Mouse (Mus musculus): Measurements from ENCODE around the gene Sytl3. TPM values are rescaled to one million over a fixed set of nuclear protein-coding genes. Genes with fewer than 3 reads are reported as not detected.

Gene Sytl3
- polyA plus RNA-seq, 1 experiment from 2014 or later, result 0.21 TPM

DNA sequence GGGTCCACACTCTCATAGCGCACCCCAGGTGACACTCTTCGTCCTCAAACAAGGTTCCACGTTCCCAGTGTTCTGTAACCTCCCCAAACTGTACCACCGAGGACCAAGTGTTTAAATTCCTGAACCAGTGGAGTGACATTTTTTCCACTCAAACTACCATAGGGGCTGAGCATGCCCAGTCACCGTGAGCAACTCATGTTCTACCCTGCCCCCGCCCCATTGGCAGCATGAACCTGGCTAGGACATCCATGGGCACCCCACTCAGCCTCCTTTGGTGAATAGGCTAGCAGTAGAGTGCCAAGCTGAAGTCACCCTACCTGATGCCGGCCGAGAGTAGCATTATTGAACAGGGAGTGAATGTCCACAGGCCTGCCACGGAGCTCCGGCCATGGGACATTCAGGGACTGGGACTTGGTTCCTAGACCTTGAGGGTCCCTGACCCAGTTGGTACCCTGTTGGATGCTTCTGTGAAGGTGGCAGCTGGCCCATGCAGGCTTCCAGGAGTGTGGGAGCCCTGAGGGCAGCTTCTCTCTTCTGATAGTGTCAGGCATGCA lies 74.5 kb downstream of the Sytl3 start:
- no peaks in the 10 kb centered on the region for H3K4me1 ChIP-seq (ENCODE audit: insufficient read depth)
- no peak for ATAC-seq
- TF ChIP-seq EP300 (IDR thresholded peaks at IDR 0.05; ENCODE audit: low read depth), result no peak
- no peak for TF ChIP-seq CTCF (IDR thresholded peaks at IDR 0.05; ENCODE audit: low read depth)
- no peak overlapping the region for H3K9ac ChIP-seq (replicated peaks)
- WGBS (ENCODE audit: insufficient replicate concordance), result 86% methylated on average over 10 of the region's 10 CpGs
- H3K4me3 ChIP-seq (ENCODE audit: low read depth, low read length), result no peak overlapping the region
- H3K4me2 ChIP-seq (ENCODE audit: low read depth, low read length), result no peak overlapping the region
- DNase-seq, result no peak
- H3K9me3 ChIP-seq (ENCODE audit: low read length), result no peaks in the 10 kb centered on the region
- no peaks in the 10 kb centered on the region for H3K27me3 ChIP-seq (ENCODE audit: insufficient read depth, low read length)
- no peak overlapping the region for H3K27ac ChIP-seq (ENCODE audit: low read depth)
- H3K36me3 ChIP-seq (replicated peaks; ENCODE audit: insufficient read depth, low read length), result 0 out of 2 replicates have a peak, but pooled peaks cover 2% of the 10 kb centered on the region

DNA sequence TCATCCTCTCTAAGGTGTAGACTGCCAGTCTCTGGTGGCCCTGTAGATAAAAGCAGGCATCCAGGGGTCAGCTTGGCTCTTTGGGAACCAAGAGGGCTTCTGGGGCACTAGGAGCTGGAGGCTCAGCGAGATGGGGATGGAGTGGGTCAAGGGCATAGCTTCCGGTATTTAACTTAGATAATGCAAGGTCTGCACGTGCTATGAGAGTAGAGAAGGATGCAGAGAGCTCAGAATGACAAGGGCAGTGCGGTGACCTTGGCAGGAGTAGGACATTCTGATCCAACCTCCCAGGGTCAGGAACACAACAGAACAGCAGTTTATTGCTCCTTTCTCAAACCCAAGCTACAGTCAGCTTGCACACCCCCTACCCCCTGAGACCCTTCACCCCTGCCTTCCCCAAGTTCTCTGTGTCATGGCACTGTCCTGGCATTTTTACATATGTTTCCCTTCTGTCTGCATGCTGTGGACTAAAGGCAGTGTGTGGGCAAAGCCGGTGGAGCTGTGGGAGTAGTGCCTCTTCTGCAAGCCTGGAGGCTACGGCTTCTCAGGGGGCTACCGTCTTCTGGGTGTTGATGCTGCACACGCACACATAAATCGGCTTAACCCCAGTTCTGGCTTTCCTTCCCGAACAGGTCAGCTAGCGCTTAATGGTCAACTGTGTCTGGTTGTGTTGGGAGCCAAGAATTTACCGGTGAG lies 76.0 kb downstream of the Sytl3 start:
- WGBS (ENCODE audit: insufficient replicate concordance), result 87% methylated on average over 12 of the region's 12 CpGs
- H3K9ac ChIP-seq (replicated peaks), result no peak overlapping the region

DNA sequence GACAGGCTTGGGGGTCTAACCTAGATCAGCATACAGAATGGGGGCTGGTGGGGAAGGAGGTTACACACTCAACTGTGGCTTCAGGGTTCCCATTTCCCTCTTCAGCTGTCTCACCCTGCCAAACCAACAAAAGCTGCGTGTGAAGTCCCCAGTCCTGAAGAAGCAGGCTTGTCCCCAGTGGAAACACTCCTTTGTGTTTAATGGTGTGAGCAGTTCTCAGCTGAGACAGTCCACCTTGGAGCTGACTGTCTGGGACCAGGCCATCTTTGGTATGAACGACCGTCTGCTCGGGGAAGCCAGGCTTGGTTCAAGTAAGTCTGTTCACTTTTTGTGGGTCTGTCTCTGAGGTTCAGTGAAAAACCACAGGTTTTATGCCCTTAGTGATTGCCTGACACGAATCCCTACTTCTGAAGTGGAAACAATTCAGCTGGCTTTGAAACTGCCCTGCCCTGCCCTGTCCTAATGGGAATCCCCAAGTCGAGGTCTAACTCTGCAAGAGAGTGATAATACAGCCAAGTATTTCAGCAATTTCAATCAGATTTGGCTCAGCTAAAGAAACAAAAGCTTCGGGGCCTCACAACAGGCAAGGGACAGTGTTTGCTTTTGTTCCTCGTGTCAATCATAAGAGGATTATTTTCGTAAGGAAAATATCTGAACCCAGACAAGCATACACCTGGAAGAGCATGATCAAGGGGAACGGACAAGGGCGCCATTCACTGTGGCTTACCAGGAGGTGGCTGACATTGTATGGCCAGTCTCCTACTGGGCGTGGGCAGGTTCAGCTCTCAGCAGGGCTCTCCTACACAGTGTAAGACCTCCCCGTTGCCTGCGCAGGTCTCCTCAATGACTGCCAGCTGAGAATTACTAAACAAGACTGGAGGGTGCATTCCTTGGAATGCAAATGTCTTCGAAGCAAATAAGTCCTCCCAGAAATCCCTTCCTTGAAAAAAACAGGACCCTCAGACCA lies 77.7 kb downstream of the Sytl3 start:
- no peak overlapping the region for H3K27ac ChIP-seq (ENCODE audit: low read depth)
- H3K27me3 ChIP-seq (ENCODE audit: insufficient read depth, low read length), result no peaks in the 10 kb centered on the region
- no peak overlapping the region for H3K9ac ChIP-seq (replicated peaks)
- peaks cover 33% of the 10 kb centered on the region for H3K36me3 ChIP-seq (replicated peaks; ENCODE audit: insufficient read depth, low read length)
- WGBS (ENCODE audit: insufficient replicate concordance), result 66% methylated on average over 15 of the region's 15 CpGs
- no peak overlapping the region for H3K4me2 ChIP-seq (ENCODE audit: low read depth, low read length)
- DNase-seq (peak; percentile 11), ATAC-seq (no peak)
- H3K4me1 ChIP-seq (ENCODE audit: insufficient read depth), result peaks cover 2% of the 10 kb centered on the region; the same call in 1 of the 2 replicates
- H3K9me3 ChIP-seq (ENCODE audit: low read length), result no peaks in the 10 kb centered on the region
- no peak overlapping the region for H3K4me3 ChIP-seq (ENCODE audit: low read depth, low read length)
- TF ChIP-seq CTCF (IDR thresholded peaks at IDR 0.05; ENCODE audit: low read depth) (no peak), EP300 (IDR thresholded peaks at IDR 0.05; ENCODE audit: low read depth) (no peak)

More for the DNA sequence above, 76.0 kb downstream of the Sytl3 start:
- Histone ChIP-seq H3K36me3 (replicated peaks; ENCODE audit: insufficient read depth, low read length) (peaks cover 16% of the 10 kb centered on the region), H3K4me3 (ENCODE audit: low read depth, low read length) (no peak overlapping the region), H3K4me2 (ENCODE audit: low read depth, low read length) (no peak overlapping the region), H3K9me3 (ENCODE audit: low read length) (no peaks in the 10 kb centered on the region), H3K27me3 (ENCODE audit: insufficient read depth, low read length) (no peaks in the 10 kb centered on the region), H3K27ac (ENCODE audit: low read depth) (no peak overlapping the region), H3K4me1 (ENCODE audit: insufficient read depth) (no peaks in the 10 kb centered on the region)
- TF ChIP-seq CTCF (IDR thresholded peaks at IDR 0.05; ENCODE audit: low read depth) (no peak), EP300 (IDR thresholded peaks at IDR 0.05; ENCODE audit: low read depth) (no peak)
- DNase-seq (peak; percentile 11), ATAC-seq (no peak)

DNA sequence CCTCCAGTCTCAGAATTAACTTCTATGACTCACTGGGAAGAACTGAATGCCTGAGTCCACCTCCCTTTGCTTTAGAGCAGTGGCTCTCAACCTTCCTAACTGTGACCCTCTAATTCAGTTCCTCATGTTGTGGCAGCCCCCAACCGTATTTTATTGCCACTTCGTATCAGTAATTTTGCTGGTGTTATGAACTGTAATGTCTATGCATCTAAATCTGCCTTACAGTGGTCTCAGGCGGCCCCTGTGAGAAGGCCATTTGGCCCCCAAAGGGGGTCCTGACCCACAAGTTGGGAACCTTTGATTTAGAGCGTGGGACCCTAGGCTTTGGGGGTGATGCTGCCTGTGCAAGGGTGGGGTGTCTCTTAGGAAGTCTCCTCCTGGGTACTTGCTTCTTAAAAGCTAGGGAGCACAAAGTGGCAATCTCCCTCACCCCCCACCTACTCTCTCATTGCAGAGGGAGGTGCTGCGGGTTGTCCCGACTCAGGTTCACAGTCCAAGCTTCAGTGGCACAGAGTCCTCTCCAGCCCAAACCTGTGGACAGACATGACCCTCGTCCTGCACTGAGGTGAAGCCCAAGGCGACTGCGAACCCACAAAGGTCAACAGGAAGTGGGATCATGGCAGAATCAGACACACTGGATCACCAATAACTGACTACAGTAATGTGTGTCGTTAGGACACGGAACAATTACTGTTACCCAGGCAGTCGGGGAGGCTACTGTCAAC lies 78.5 kb downstream of the Sytl3 start:
- Histone ChIP-seq H3K4me3 (ENCODE audit: low read depth, low read length) (no peak overlapping the region), H3K4me1 (ENCODE audit: insufficient read depth) (peaks cover 10% of the 10 kb centered on the region), H3K36me3 (replicated peaks; ENCODE audit: insufficient read depth, low read length) (peaks cover 38% of the 10 kb centered on the region), H3K9me3 (ENCODE audit: low read length) (no peaks in the 10 kb centered on the region), H3K9ac (replicated peaks) (no peak overlapping the region), H3K4me2 (ENCODE audit: low read depth, low read length) (no peak overlapping the region), H3K27ac (ENCODE audit: low read depth) (no peak overlapping the region), H3K27me3 (ENCODE audit: insufficient read depth, low read length) (no peaks in the 10 kb centered on the region)
- ATAC-seq (peak; percentile 43), DNase-seq (peak; percentile 16)
- no peak for TF ChIP-seq CTCF (IDR thresholded peaks at IDR 0.05; ENCODE audit: low read depth)
- TF ChIP-seq EP300 (IDR thresholded peaks at IDR 0.05; ENCODE audit: low read depth), result no peak
- WGBS (ENCODE audit: insufficient replicate concordance), result 75% methylated on average over 12 of the region's 12 CpGs

DNA sequence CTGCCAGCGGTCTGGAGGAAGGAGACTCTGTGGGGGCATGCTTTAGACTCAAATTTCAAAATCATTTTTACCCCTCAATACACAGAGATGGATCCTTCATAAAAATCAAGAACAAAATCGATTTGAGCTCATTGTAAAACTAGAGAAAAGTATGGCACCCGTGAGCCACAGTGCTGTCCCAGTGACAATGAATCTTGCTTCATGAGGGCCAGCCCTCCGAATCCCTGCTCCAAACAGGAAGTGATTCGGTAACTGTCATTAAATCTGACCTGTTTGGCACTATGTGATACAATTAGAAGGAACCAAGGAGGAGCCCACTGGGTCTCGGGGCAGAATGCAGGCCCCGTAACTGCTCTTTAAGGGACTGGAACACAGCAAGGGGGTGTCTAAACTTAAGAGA lies 79.9 kb downstream of the Sytl3 start:
- H3K4me2 ChIP-seq (ENCODE audit: low read depth, low read length), result no peak overlapping the region

More for the DNA sequence above, 79.9 kb downstream of the Sytl3 start:
- 77% methylated on average over 7 of the region's 7 CpGs for WGBS (ENCODE audit: insufficient replicate concordance)
- H3K4me3 ChIP-seq (ENCODE audit: low read depth, low read length), result no peak overlapping the region
- H3K27ac ChIP-seq (ENCODE audit: low read depth), result no peak overlapping the region
- peaks cover 43% of the 10 kb centered on the region for H3K36me3 ChIP-seq (replicated peaks; ENCODE audit: insufficient read depth, low read length)
- ATAC-seq, result no peak
- DNase-seq, result no peak
- peaks cover 19% of the 10 kb centered on the region for H3K4me1 ChIP-seq (ENCODE audit: insufficient read depth)
- no peak overlapping the region for H3K9ac ChIP-seq (replicated peaks)
- no peaks in the 10 kb centered on the region for H3K9me3 ChIP-seq (ENCODE audit: low read length)
- H3K27me3 ChIP-seq (ENCODE audit: insufficient read depth, low read length), result no peaks in the 10 kb centered on the region
- no peak for TF ChIP-seq CTCF (IDR thresholded peaks at IDR 0.05; ENCODE audit: low read depth)
- no peak for TF ChIP-seq EP300 (IDR thresholded peaks at IDR 0.05; ENCODE audit: low read depth)
